Mouse (Mus musculus) kidney, postnatal 25 days (tissue): ENCODE data around the gene Rbfox2.
"Not testable (repeated sequence)": the region's sequence is repeated elsewhere in the genome, so short reads cannot be mapped to it uniquely, and the experiment has no call there.

Experiments
- DNase-seq, 2 experiments: peaks; one replicate each; pipeline ENCODE4 v3.0.0; 2021; ENCODE audit warnings: mixed read lengths in 2 of 2

Gene Rbfox2

GRCm38 (mm10) chr15:77094431-77094830 is 212.4 kb downstream of the Rbfox2 start:
- DNase-seq = no peak

GRCm38 (mm10) chr15:77091394-77091793 is 215.4 kb downstream of the Rbfox2 start:
- no peak for DNase-seq

- DNase-seq = no peak
These were observed 216.3 kb downstream of the Rbfox2 start for GRCm38 (mm10) chr15:77090531-77090930.

- DNase-seq = no peak
These were observed 217.6 kb downstream of the Rbfox2 start for GRCm38 (mm10) chr15:77089249-77089648.

- no peak for DNase-seq
These were observed 220.3 kb downstream of the Rbfox2 start for GRCm38 (mm10) chr15:77086488-77086887.

GRCm38 (mm10) chr15:77085818-77086217 is 221.0 kb downstream of the Rbfox2 start:
- peak; percentile 50 to 51 for DNase-seq

- no peak for DNase-seq
These were observed 225.3 kb downstream of the Rbfox2 start for GRCm38 (mm10) chr15:77081454-77081853.

- peak in 1 of 2 experiments; percentile 45 for DNase-seq
These were observed 226.0 kb downstream of the Rbfox2 start for GRCm38 (mm10) chr15:77080684-77081254.

GRCm38 (mm10) chr15:77079890-77080361 is 226.9 kb downstream of the Rbfox2 start:
- DNase-seq = peak in 1 of 2 experiments; percentile 63

GRCm38 (mm10) chr15:77079256-77079822 is 227.5 kb downstream of the Rbfox2 start:
- DNase-seq = no peak

- DNase-seq = no peak
These were observed 228.0 kb downstream of the Rbfox2 start for GRCm38 (mm10) chr15:77078786-77079185.

- DNase-seq = no peak
These were observed 228.9 kb downstream of the Rbfox2 start for GRCm38 (mm10) chr15:77077906-77078305.

- no peak for DNase-seq
These were observed 230.3 kb downstream of the Rbfox2 start for GRCm38 (mm10) chr15:77076523-77076922.

GRCm38 (mm10) chr15:77072556-77073163 is 234.1 kb downstream of the Rbfox2 start:
- no peak for DNase-seq

- peak in 1 of 2 experiments; percentile 44 for DNase-seq
These were observed 235.3 kb downstream of the Rbfox2 start for GRCm38 (mm10) chr15:77071501-77071900.

GRCm38 (mm10) chr15:77070745-77071268 is 236.0 kb downstream of the Rbfox2 start:
- DNase-seq = no peak

- DNase-seq = no peak
These were observed 237.8 kb downstream of the Rbfox2 start for GRCm38 (mm10) chr15:77069019-77069418.

GRCm38 (mm10) chr15:77068439-77068861 is 238.4 kb downstream of the Rbfox2 start:
- DNase-seq = no peak

- DNase-seq = no peak
These were observed 240.6 kb downstream of the Rbfox2 start for GRCm38 (mm10) chr15:77066233-77066632.

- no peak for DNase-seq
These were observed 241.4 kb downstream of the Rbfox2 start for GRCm38 (mm10) chr15:77065259-77065852.

- no peak for DNase-seq
These were observed 244.1 kb downstream of the Rbfox2 start for GRCm38 (mm10) chr15:77062746-77063145.

GRCm38 (mm10) chr15:77059416-77059815 is 247.4 kb downstream of the Rbfox2 start:
- DNase-seq = not testable (repeated sequence)

GRCm38 (mm10) chr15:77058566-77058965 is 248.2 kb downstream of the Rbfox2 start:
- DNase-seq = no peak

- no peak for DNase-seq
These were observed 250.1 kb downstream of the Rbfox2 start for GRCm38 (mm10) chr15:77056791-77057051.
